Mouse (Mus musculus) bone marrow, adult 2 months (tissue): ENCODE results near the gene Hist1h2bb. TPM values are rescaled to one million over a fixed set of nuclear protein-coding genes. Genes with fewer than 3 reads are reported as not detected.
A peak's percentile ranks its signal among the peaks of the same experiment; 100 is the strongest.

Source experiments
- H3K27ac ChIP-seq: fragments of 200-500 bp; 2 replicates; pipeline ENCODE4 v1.5.1; 2012; ENCODE audit warnings: low read depth, mild to moderate bottlenecking, control low read depth, inconsistent platforms, low read length; ENCODE audit not compliant: control insufficient read depth, poor library complexity, insufficient read depth
- H3K4me1 ChIP-seq: fragments of 200-500 bp; 2 replicates; pipeline ENCODE4 v1.6.1; 2011; ENCODE audit warnings: low read length; ENCODE audit not compliant: control insufficient read depth, insufficient read depth
- H3K4me3 ChIP-seq: fragments of 200-500 bp; replicated peaks from 2 replicates; pipeline ENCODE3; 2011; ENCODE audit warnings: mild to moderate bottlenecking, low read depth, low read length, control low read depth; ENCODE audit not compliant: control insufficient read depth
- CTCF ChIP-seq: fragments of 200-500 bp; IDR thresholded peaks from 2 replicates; pipeline ENCODE4 v1.5.1; 2011; ENCODE audit warnings: low read length, control low read depth; ENCODE audit not compliant: control insufficient read depth, insufficient read depth
- POLR2A ChIP-seq: fragments of 200-500 bp; IDR thresholded peaks from 2 replicates; pipeline ENCODE4 v1.6.1; 2011; ENCODE audit warnings: low read depth, mild to moderate bottlenecking, control low read depth, low read length, borderline replicate concordance; ENCODE audit not compliant: control insufficient read depth
- WGBS: fragments of 180-500 bp; shearing (Covaris S2); methylation state at CpG from one replicate; pipeline ENCODE4 v1.1.7; 2018; 5-methylcytosine and 5-hydroxymethylcytosine counted together
- polyA plus RNA-seq: library from polyadenylated mRNA; stranded (reverse); fragments of >200 nt; gene quantifications from 2 replicates; pipeline ENCODE4 v1.2.4, GENCODE M21; 2011; ENCODE audit warnings: low replicate concordance; ENCODE audit not compliant: missing spikeins, insufficient read depth, insufficient read length

Hist1h2bb gene
- polyA plus RNA-seq, 1 experiment: 136 TPM

- H3K4me3 ChIP-seq: no peak overlapping the region
- H3K27ac ChIP-seq: no peak overlapping the region
- 74% methylated on average over 4 of the region's 4 CpGs for WGBS
- H3K4me1 ChIP-seq: peaks cover 4% of the 10 kb centered on the region; the same call in 1 of the 2 replicates
- no peak for TF ChIP-seq POLR2A
- TF ChIP-seq CTCF: no peak
These were observed 22.3 kb upstream of the Hist1h2bb start for GRCm38 (mm10) chr13:23724239-23724638.

- TF ChIP-seq POLR2A (no peak), CTCF (no peak)
- peaks cover 6% of the 10 kb centered on the region; the same call in 1 of the 2 replicates for H3K4me1 ChIP-seq
- H3K27ac ChIP-seq: no peak overlapping the region
- no peak overlapping the region for H3K4me3 ChIP-seq
- WGBS: 40% methylated on average over 1 of the region's 1 CpGs
These were observed 21.3 kb upstream of the Hist1h2bb start for GRCm38 (mm10) chr13:23725213-23725612.

- no peak overlapping the region for H3K4me3 ChIP-seq
- no peak for TF ChIP-seq POLR2A
- TF ChIP-seq CTCF: no peak
- WGBS: 57% methylated on average over 18 of the region's 18 CpGs
- H3K27ac ChIP-seq: peak overlapping the region; percentile 65
- H3K4me1 ChIP-seq: peaks cover 6% of the 10 kb centered on the region; the same call in 1 of the 2 replicates
These were observed 17.9 kb upstream of the Hist1h2bb start for GRCm38 (mm10) chr13:23728472-23729191.

DNA sequence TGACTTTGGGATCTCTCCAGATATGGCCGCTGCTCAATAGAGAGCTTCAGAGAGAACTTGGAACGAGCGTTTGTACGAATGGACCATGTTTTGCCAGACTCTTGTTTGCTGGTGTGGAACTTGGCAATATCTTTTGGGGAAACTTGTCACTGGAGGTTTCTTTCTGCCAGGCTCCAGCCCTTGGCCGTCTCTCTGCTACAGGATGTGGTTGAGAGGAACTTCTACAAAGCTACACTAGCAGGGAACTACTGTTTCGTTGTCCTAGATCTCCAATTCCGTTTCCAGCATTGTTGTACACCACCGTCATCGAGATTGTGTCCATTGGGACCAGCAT, 17.4 kb upstream of the Hist1h2bb start:
- no peak overlapping the region for H3K4me3 ChIP-seq
- 10% methylated on average over 9 of the region's 9 CpGs for WGBS
- no peak for TF ChIP-seq CTCF
- TF ChIP-seq POLR2A: no peak
- peak overlapping the region; percentile 65 for H3K27ac ChIP-seq
- H3K4me1 ChIP-seq: peaks cover 6% of the 10 kb centered on the region; the same call in 1 of the 2 replicates

GRCm38 (mm10) chr13:23729706-23730105, 16.8 kb upstream of the Hist1h2bb start:
- TF ChIP-seq POLR2A (no peak), CTCF (no peak)
- Histone ChIP-seq H3K4me1 (peaks cover 6% of the 10 kb centered on the region; the same call in 1 of the 2 replicates), H3K4me3 (no peak overlapping the region), H3K27ac (no peak overlapping the region; the same call in 1 of the 2 replicates)
- WGBS: 87% methylated on average over 5 of the region's 5 CpGs

- Histone ChIP-seq H3K4me1 (peaks cover 6% of the 10 kb centered on the region; the same call in 1 of the 2 replicates), H3K4me3 (no peak overlapping the region), H3K27ac (no peak overlapping the region)
- TF ChIP-seq CTCF (no peak), POLR2A (no peak)
- WGBS: 56% methylated on average over 8 of the region's 8 CpGs
These were observed 16.1 kb upstream of the Hist1h2bb start for GRCm38 (mm10) chr13:23730479-23730878.

- TF ChIP-seq CTCF: peak; percentile 7; the same call in 1 of the 2 replicates
- TF ChIP-seq POLR2A: no peak
- H3K4me3 ChIP-seq: no peak overlapping the region
- H3K27ac ChIP-seq: no peak overlapping the region
- H3K4me1 ChIP-seq: peaks cover 6% of the 10 kb centered on the region; the same call in 1 of the 2 replicates
- WGBS: 27% methylated on average over 8 of the region's 8 CpGs
These were observed 14.3 kb upstream of the Hist1h2bb start for GRCm38 (mm10) chr13:23732156-23732804.

DNA sequence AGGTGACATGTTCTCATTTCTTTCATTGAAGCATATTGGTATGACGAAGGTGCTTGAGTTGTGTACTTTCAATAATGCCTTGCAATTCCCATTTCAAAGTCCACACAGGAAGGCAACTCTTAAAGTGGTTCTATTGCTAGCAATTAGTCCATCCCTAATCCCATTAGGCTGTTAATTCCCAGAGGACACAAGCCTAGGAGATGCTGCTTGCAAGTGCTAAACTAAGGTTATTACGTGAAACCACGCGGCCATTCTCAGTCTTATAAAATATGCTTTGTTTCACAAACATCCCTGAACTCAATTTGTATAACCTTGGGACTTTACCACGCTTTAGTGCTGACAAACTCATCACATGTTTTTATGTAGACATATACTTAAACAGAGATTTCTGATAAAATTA, 9.4 kb upstream of the Hist1h2bb start:
- TF ChIP-seq POLR2A: no peak
- TF ChIP-seq CTCF: no peak
- no peak overlapping the region for H3K27ac ChIP-seq
- no peaks in the 10 kb centered on the region for H3K4me1 ChIP-seq
- WGBS: 92% methylated on average over 5 of the region's 5 CpGs
- no peak overlapping the region for H3K4me3 ChIP-seq

GRCm38 (mm10) chr13:23738041-23738440, 8.5 kb upstream of the Hist1h2bb start:
- H3K4me1 ChIP-seq: no peaks in the 10 kb centered on the region; the same call in 1 of the 2 replicates
- H3K27ac ChIP-seq: no peak overlapping the region; the same call in 1 of the 2 replicates
- TF ChIP-seq CTCF (no peak), POLR2A (no peak)
- H3K4me3 ChIP-seq: no peak overlapping the region
- WGBS: 19% methylated on average over 4 of the region's 4 CpGs
